Comparison of ENCODE assay signal across 7 mouse cellular contexts in the genomic region with DNA sequence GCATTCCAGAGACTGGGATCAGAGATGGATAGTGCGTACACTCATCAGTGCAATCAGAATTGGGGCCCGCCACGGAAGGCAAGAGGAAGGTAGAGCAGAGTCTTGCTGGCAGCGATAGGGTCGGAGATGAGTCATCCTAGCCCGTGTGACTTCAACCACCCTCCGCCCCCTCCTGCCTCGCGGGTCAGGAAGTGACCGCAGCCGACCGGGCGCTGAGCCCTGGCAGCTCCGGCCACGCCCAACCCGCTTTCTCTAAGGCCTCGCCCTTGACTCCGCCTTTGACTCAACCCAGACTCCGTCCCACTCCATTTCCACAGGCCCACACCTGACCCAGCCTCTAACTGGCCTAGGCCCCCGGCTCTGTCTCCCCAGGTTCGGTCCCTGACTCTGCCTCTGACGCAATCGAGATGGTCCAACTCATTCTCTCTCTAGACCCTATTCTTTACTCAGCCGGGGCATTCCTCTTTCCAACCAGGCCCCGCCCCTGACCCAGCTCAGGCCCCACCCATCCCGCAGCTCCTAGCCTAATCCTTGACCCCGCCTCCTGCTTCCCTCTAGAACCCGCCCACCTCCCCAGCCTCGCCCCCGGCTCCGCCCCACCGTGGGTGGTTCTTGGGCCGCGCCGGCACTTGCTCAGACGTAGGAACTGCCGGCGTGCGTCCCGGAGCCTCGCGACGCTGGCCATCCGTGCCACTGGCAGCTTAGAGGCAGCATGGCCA. TPM values are rescaled to one million over a fixed set of nuclear protein-coding genes. Genes with fewer than 3 reads are reported as not detected.
DNase-seq lines count a peak whose midpoint lies in the region; ATAC-seq lines count a peak whose summit lies in the region.

A gene (plus strand): TSS at position 608 of the 719 bp plus-strand sequence.

- peaks cover 21% of the 10 kb centered on the region for H3K4me1 ChIP-seq in intestine, embryonic 16.5 days (ENCODE audit: control insufficient read depth, insufficient read depth, low read length)
- H3K4me1 ChIP-seq in midbrain, embryonic 11.5 days (ENCODE audit: control insufficient read depth, insufficient read depth, low read length) = peaks cover 17% of the 10 kb centered on the region

- under 1% methylated on average over 44 of the region's 44 CpGs for WGBS in intestine, embryonic 16.5 days
- under 1% methylated on average over 42 of the region's 44 CpGs for WGBS in midbrain, embryonic 11.5 days

- peak within 1 kb of the TSS; percentile 100 for H3K4me2 ChIP-seq in intestine, embryonic 16.5 days (ENCODE audit: low read depth, low read length)
- H3K4me2 ChIP-seq in midbrain, embryonic 11.5 days = peak within 1 kb of the TSS; percentile 100

- no peaks in the 10 kb centered on the region for H3K9me3 ChIP-seq in intestine, embryonic 16.5 days (ENCODE audit: control insufficient read depth, low read length)
- H3K9me3 ChIP-seq in midbrain, embryonic 11.5 days (ENCODE audit: control insufficient read depth, low read length) = no peaks in the 10 kb centered on the region

- DNase-seq in adrenal gland, adult 8-10 months = peak; percentile 98
- DNase-seq in embryo, embryonic 9.5 days (ENCODE audit: extremely low spot score) = peak; percentile 99
- DNase-seq in gastrocnemius, postnatal 4 days (ENCODE audit: low spot score in 2 of 2) = peak; percentile 92 to 96
- peak; percentile 91 to 92 for DNase-seq in left cerebral cortex, postnatal 36 days (ENCODE audit: low spot score in 2 of 2)
- DNase-seq in midbrain, embryonic 11.5 days (ENCODE audit: low spot score, missing footprints) = peak; percentile 99
- DNase-seq in skeletal muscle tissue, adult 2 months (ENCODE audit: low read depth, low spot score) = peak; percentile 98

- H3K27ac ChIP-seq in intestine, embryonic 16.5 days (ENCODE audit: low read length) = peak within 1 kb of the TSS; percentile 76
- no peak within 1 kb of the TSS for H3K27ac ChIP-seq in midbrain, embryonic 11.5 days (ENCODE audit: low read depth, low read length)

- no peaks in the 10 kb centered on the region; the same call in 1 of the 2 replicates for H3K27me3 ChIP-seq in intestine, embryonic 16.5 days (replicated peaks; ENCODE audit: control insufficient read depth, insufficient read depth, low read length)
- peaks cover 9% of the 10 kb centered on the region for H3K27me3 ChIP-seq in midbrain, embryonic 11.5 days (ENCODE audit: control insufficient read depth, insufficient read depth, low read length)

- peak; percentile 97 for ATAC-seq in intestine, embryonic 16.5 days
- peak; percentile 96 for ATAC-seq in midbrain, embryonic 11.5 days (ENCODE audit: low FRiP score)

- intact Hi-C loops in left cerebral cortex, postnatal 36 days (cut with DNase I) = loop anchor here (2.0 to 10.0 kb wide), 3 partner anchors 44 to 186 kb away; a partner anchor contains a TSS

- H3K36me3 ChIP-seq in intestine, embryonic 16.5 days (ENCODE audit: control insufficient read depth, insufficient read depth, low read length) = no peaks in the 10 kb centered on the region
- H3K36me3 ChIP-seq in midbrain, embryonic 11.5 days (ENCODE audit: control insufficient read depth, insufficient read depth, low read length) = no peaks in the 10 kb centered on the region

- peak within 1 kb of the TSS; percentile 67 for H3K4me3 ChIP-seq in intestine, embryonic 16.5 days (ENCODE audit: low read length)
- H3K4me3 ChIP-seq in midbrain, embryonic 11.5 days (ENCODE audit: low read depth, low read length) = peak within 1 kb of the TSS; percentile 53

- peak within 1 kb of the TSS; percentile 77 for H3K9ac ChIP-seq in intestine, embryonic 16.5 days (ENCODE audit: low read depth, low read length)
- H3K9ac ChIP-seq in midbrain, embryonic 11.5 days (ENCODE audit: low read length) = peak within 1 kb of the TSS; percentile 65

RNA-seq across cellular contexts. Expression of the gene that starts here (rescaled TPM):
- 10 to 100 TPM; 44.4 to 80.1 (median 57.1) TPM for total RNA-seq in adrenal gland, adult 8-10 months (2022)
- 10 to 100 TPM; 11.2 to 11.3 TPM for total RNA-seq in gastrocnemius, postnatal 4 days (2021)
- 0.91 and 1.0 TPM in 2 replicates for polyA plus RNA-seq in intestine, embryonic 16.5 days (2015; fragmentation: Nextera tagmentation; extraction: Ambion mirVana)
- 10 to 100 TPM; 79.4 to 82.5 TPM for total RNA-seq in left cerebral cortex, postnatal 36 days (2021)
- 1.1 and 1.7 TPM in 2 replicates for polyA plus RNA-seq in midbrain, embryonic 11.5 days (2014; fragmentation: Nextera tagmentation; extraction: Ambion mirVana)
